Mouse (Mus musculus) lung, postnatal 0 days (tissue): ENCODE results near the gene Camta1. TPM values are rescaled to one million over a fixed set of nuclear protein-coding genes. Genes with fewer than 3 reads are reported as not detected.
A peak's percentile ranks its signal among the peaks of the same experiment; 100 is the strongest.

Experiments
- ATAC-seq: fragments of 200-750 bp; cut with Nextera tagmentation; 2 replicates; pipeline ENCODE4 v1.8.0; 2017; ENCODE audit warnings: moderate library complexity
- DNase-seq: peaks from one replicate; pipeline ENCODE4 v3.0.0-alpha.2; 2016; ENCODE audit warnings: low spot score
- H3K27ac ChIP-seq: fragments of 300-500 bp; sonication (generic); 2 replicates; pipeline ENCODE4 v1.5.1; 2014; ENCODE audit warnings: antibody characterized with exemption, mild to moderate bottlenecking, low read length, mixed read lengths
- H3K27me3 ChIP-seq: fragments of 300-500 bp; sonication (generic); replicated peaks from 2 replicates; pipeline ENCODE4 v1.6.1; 2014; ENCODE audit warnings: low read length, mixed read lengths; ENCODE audit not compliant: insufficient read depth
- H3K36me3 ChIP-seq: fragments of 300-500 bp; sonication (generic); 2 replicates; pipeline ENCODE4 v1.6.1; 2014; ENCODE audit warnings: low read length, mixed read lengths; ENCODE audit not compliant: insufficient read depth
- H3K4me1 ChIP-seq: fragments of 300-500 bp; sonication (generic); 2 replicates; pipeline ENCODE4 v1.6.1; 2014; ENCODE audit warnings: antibody characterized with exemption, low read depth, low read length, mixed read lengths; ENCODE audit not compliant: insufficient read depth
- H3K4me2 ChIP-seq: fragments of 300-500 bp; sonication (generic); replicated peaks from 2 replicates; pipeline ENCODE4 v1.6.1; 2014; ENCODE audit warnings: low read depth, mild to moderate bottlenecking, low read length, moderate library complexity, mixed read lengths
- H3K4me3 ChIP-seq: fragments of 300-500 bp; sonication (generic); 2 replicates; pipeline ENCODE4 v1.5.1; 2014; ENCODE audit warnings: low read depth, low read length
- H3K9ac ChIP-seq: fragments of 300-500 bp; sonication (generic); replicated peaks from 2 replicates; pipeline ENCODE4 v1.6.1; 2014; ENCODE audit warnings: low read depth, mild to moderate bottlenecking
- H3K9me3 ChIP-seq: fragments of 300-500 bp; sonication (generic); 2 replicates; pipeline ENCODE4 v1.6.1; 2016; ENCODE audit warnings: low read length, mixed read lengths
- CTCF ChIP-seq: IDR thresholded peaks from 2 replicates; pipeline ENCODE4 v1.5.1; 2016; ENCODE audit warnings: antibody characterized with exemption, mild to moderate bottlenecking
- EP300 ChIP-seq: IDR thresholded peaks from 2 replicates; pipeline ENCODE4 v1.6.1; 2016; ENCODE audit warnings: antibody characterized with exemption, mild to moderate bottlenecking, control low read depth
- WGBS: fragments of 180-500 bp; shearing (Covaris S2); extraction: QIAGEN DNeasy Blood & Tissue Kit; methylation state at CpG from one replicate; pipeline ENCODE4 v1.1.7; 2014; 5-methylcytosine and 5-hydroxymethylcytosine counted together
- polyA plus RNA-seq: library from polyadenylated mRNA; unstranded; fragments of >200 nt; fragmentation: Nextera tagmentation; extraction: Ambion mirVana; gene quantifications from 2 replicates; pipeline ENCODE4 v1.2.1, GENCODE M21; 2015

Gene Camta1
- polyA plus RNA-seq, 1 experiment from 2014 or later, result 86.4 TPM

GRCm38 (mm10) chr4:151449981-151450380 is 411.7 kb downstream of the Camta1 start:
- WGBS, result 33% methylated on average over 8 of the region's 8 CpGs
- DNase-seq (no peak), ATAC-seq (no peak)
- H3K27ac ChIP-seq, result no peak overlapping the region
- no peak for TF ChIP-seq EP300
- no peak for TF ChIP-seq CTCF
- no peak overlapping the region for H3K9ac ChIP-seq
- H3K4me3 ChIP-seq, result no peak overlapping the region
- H3K9me3 ChIP-seq, result no peaks in the 10 kb centered on the region
- H3K4me1 ChIP-seq, result no peaks in the 10 kb centered on the region
- no peak overlapping the region for H3K4me2 ChIP-seq
- no peaks in the 10 kb centered on the region for H3K27me3 ChIP-seq
- H3K36me3 ChIP-seq, result no peaks in the 10 kb centered on the region

DNA sequence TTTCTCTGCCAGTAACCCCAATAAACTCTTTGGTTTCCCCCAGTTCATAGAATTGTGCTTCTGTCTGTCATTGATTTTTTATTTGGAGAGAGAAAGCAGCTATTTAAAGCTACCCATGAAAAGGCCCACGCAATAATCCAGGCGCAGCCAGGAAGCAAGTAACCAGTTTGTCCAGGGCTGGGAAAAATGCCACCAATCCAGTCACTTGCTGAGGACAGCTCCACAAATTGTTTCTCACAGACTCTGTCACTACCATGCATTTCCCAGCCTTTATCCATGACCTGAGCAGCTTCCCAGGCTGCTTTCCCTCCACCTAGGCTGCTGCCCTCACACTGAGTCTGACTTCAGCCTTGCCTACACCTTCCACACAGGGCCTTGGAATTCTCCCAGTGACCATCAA is 413.3 kb downstream of the Camta1 start:
- Histone ChIP-seq H3K9ac (no peak overlapping the region), H3K4me2 (no peak overlapping the region), H3K36me3 (no peaks in the 10 kb centered on the region), H3K4me1 (no peaks in the 10 kb centered on the region), H3K9me3 (no peaks in the 10 kb centered on the region), H3K27me3 (no peaks in the 10 kb centered on the region), H3K4me3 (no peak overlapping the region), H3K27ac (no peak overlapping the region)
- ATAC-seq, result no peak
- no peak for DNase-seq
- TF ChIP-seq CTCF (no peak), EP300 (no peak)
- WGBS, result 86% methylated on average over 2 of the region's 2 CpGs

- TF ChIP-seq CTCF, result no peak
- no peak for TF ChIP-seq EP300
- DNase-seq, result no peak
- Histone ChIP-seq H3K4me3 (no peak overlapping the region), H3K36me3 (no peaks in the 10 kb centered on the region), H3K27ac (no peak overlapping the region), H3K9ac (no peak overlapping the region), H3K4me1 (no peaks in the 10 kb centered on the region), H3K4me2 (no peak overlapping the region), H3K9me3 (0 out of 2 replicates have a peak, but pooled peaks cover 3% of the 10 kb centered on the region), H3K27me3 (no peaks in the 10 kb centered on the region)
- ATAC-seq, result no peak
- WGBS, result 82% methylated on average over 4 of the region's 4 CpGs
These were observed 417.0 kb downstream of the Camta1 start for GRCm38 (mm10) chr4:151444665-151445064.

- 0 out of 2 replicates have a peak, but pooled peaks cover 3% of the 10 kb centered on the region for H3K9me3 ChIP-seq
- 30% methylated on average over 7 of the region's 7 CpGs for WGBS
- H3K27ac ChIP-seq, result no peak overlapping the region
- H3K9ac ChIP-seq, result no peak overlapping the region
- ATAC-seq (no peak), DNase-seq (no peak)
- no peaks in the 10 kb centered on the region for H3K4me1 ChIP-seq
- H3K4me3 ChIP-seq, result no peak overlapping the region
- H3K27me3 ChIP-seq, result no peaks in the 10 kb centered on the region
- TF ChIP-seq EP300 (no peak), CTCF (no peak)
- H3K4me2 ChIP-seq, result no peak overlapping the region
- H3K36me3 ChIP-seq, result no peaks in the 10 kb centered on the region
These were observed 423.1 kb downstream of the Camta1 start for GRCm38 (mm10) chr4:151438561-151438960.

DNA sequence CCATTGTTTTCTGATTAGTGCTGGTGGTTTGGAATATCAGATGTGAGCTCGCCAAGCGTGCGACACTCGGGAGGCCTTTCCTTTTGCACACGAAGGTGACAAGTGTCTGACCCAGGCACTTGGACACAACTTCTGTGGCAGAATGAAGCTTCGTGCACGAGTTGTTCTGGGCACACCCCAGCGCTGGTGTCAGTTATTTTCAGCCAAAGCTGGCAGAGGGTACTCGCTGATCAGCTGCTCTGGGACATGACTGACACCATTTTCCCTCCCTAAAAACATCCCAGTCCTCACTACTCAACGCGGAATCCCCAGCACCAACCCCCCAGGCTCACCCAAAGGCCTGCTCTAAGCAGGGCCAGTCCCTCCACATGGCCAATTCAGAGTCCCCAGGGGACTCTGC is 423.8 kb downstream of the Camta1 start:
- H3K4me3 ChIP-seq, result no peak overlapping the region
- H3K4me1 ChIP-seq, result no peaks in the 10 kb centered on the region
- 0 out of 2 replicates have a peak, but pooled peaks cover 3% of the 10 kb centered on the region for H3K9me3 ChIP-seq
- H3K36me3 ChIP-seq, result no peaks in the 10 kb centered on the region
- TF ChIP-seq CTCF (no peak), EP300 (no peak)
- H3K27ac ChIP-seq, result no peak overlapping the region
- DNase-seq, result no peak
- H3K4me2 ChIP-seq, result no peak overlapping the region
- H3K9ac ChIP-seq, result no peak overlapping the region
- 60% methylated on average over 11 of the region's 11 CpGs for WGBS
- ATAC-seq, result no peak
- no peaks in the 10 kb centered on the region for H3K27me3 ChIP-seq

GRCm38 (mm10) chr4:151425133-151425532 is 436.5 kb downstream of the Camta1 start:
- H3K27me3 ChIP-seq, result no peaks in the 10 kb centered on the region
- 62% methylated on average over 3 of the region's 3 CpGs for WGBS
- H3K4me3 ChIP-seq, result no peak overlapping the region
- no peak for DNase-seq
- TF ChIP-seq CTCF (peak; percentile 17; the same call in 1 of the 2 replicates), EP300 (no peak)
- no peak for ATAC-seq
- no peak overlapping the region for H3K9ac ChIP-seq
- no peak overlapping the region for H3K27ac ChIP-seq
- H3K4me1 ChIP-seq, result no peaks in the 10 kb centered on the region
- no peaks in the 10 kb centered on the region for H3K9me3 ChIP-seq
- H3K36me3 ChIP-seq, result no peaks in the 10 kb centered on the region
- no peak overlapping the region for H3K4me2 ChIP-seq

DNA sequence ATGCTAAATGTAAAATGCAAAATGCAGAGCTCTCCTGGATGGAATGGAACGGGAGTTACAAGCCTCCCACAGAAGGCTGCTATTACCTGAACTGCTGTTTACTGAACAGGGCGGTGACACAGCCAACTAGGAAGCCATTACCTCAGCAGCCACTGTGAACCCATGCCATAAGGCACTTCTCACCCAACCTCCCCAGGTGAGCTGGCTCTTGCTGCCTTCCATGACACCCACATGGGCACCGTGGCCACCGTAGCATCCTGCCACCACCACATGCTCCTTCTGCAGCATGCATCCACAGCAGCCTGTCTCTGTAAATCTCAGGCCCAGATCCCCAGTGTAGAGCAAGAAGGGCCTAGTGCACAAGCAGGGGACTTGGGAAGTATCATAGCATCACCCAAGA is 438.8 kb downstream of the Camta1 start:
- DNase-seq, result no peak
- Histone ChIP-seq H3K4me3 (no peak overlapping the region), H3K9me3 (no peaks in the 10 kb centered on the region), H3K27ac (no peak overlapping the region), H3K4me2 (no peak overlapping the region), H3K36me3 (no peaks in the 10 kb centered on the region), H3K4me1 (no peaks in the 10 kb centered on the region), H3K27me3 (no peaks in the 10 kb centered on the region), H3K9ac (no peak overlapping the region)
- no peak for ATAC-seq
- 72% methylated on average over 4 of the region's 4 CpGs for WGBS
- TF ChIP-seq CTCF, result no peak
- TF ChIP-seq EP300, result no peak
